Mouse (Mus musculus): ENCODE measurements around the gene Prkch. TPM values are rescaled to one million over a fixed set of nuclear protein-coding genes. Genes with fewer than 3 reads are reported as not detected.

Prkch gene
- total and polyA plus RNA-seq, 3 experiments: 3.7 to 16.2 (median 8.9) TPM

Other genes with a start within 250 kb of the Prkch start
- under 1 TPM; 0.09 to 0.41 TPM for gene Tmem30b, start 38.4 kb upstream of the Prkch start, total RNA-seq (2021)
- 0.23 and 0.25 TPM in 2 replicates for gene Tmem30b, start 38.4 kb upstream of the Prkch start, polyA plus RNA-seq (2012; rRNA removed)